Mouse (Mus musculus) gastrocnemius, postnatal 4 days (tissue): ENCODE results near the gene Rfc5. TPM values are rescaled to one million over a fixed set of nuclear protein-coding genes. Genes with fewer than 3 reads are reported as not detected.

Experiments used
- DNase-seq, 2 experiments: peaks; one replicate each; pipeline ENCODE4 v3.0.0; 2021 to 2022; ENCODE audit warnings: low spot score in 2 of 2, mixed read lengths in 2 of 2
- total RNA-seq, 2 experiments: library from RNA; stranded (reverse); gene quantifications; 2 replicates each; pipeline ENCODE4 v1.2.3; 2021

Rfc5 gene
- total RNA-seq, 2 experiments from 2014 or later, result 16.7 to 19.9 TPM

GRCm38 (mm10) chr5:117376331-117376761 lies 12.5 kb downstream of the Rfc5 start:
- no peak for DNase-seq

- DNase-seq, result no peak
These were observed 14.3 kb downstream of the Rfc5 start for GRCm38 (mm10) chr5:117374372-117375049.

- DNase-seq, result no peak
These were observed 15.4 kb downstream of the Rfc5 start for GRCm38 (mm10) chr5:117373418-117373817.

GRCm38 (mm10) chr5:117370592-117370991 lies 18.3 kb downstream of the Rfc5 start:
- no peak for DNase-seq

GRCm38 (mm10) chr5:117367206-117367605 lies 21.6 kb downstream of the Rfc5 start:
- no peak for DNase-seq

GRCm38 (mm10) chr5:117365904-117366561 lies 22.8 kb downstream of the Rfc5 start:
- no peak for DNase-seq

- DNase-seq, result no peak
These were observed 24.0 kb downstream of the Rfc5 start for GRCm38 (mm10) chr5:117364821-117365220.

GRCm38 (mm10) chr5:117363066-117363782 lies 25.6 kb downstream of the Rfc5 start:
- DNase-seq, result no peak

- DNase-seq, result no peak
These were observed 27.3 kb downstream of the Rfc5 start for GRCm38 (mm10) chr5:117361590-117361989.

- DNase-seq, result no peak
These were observed 28.0 kb downstream of the Rfc5 start for GRCm38 (mm10) chr5:117360631-117361541.

- no peak for DNase-seq
These were observed 28.7 kb downstream of the Rfc5 start for GRCm38 (mm10) chr5:117360228-117360515.

GRCm38 (mm10) chr5:117359497-117360227 lies 29.2 kb downstream of the Rfc5 start:
- no peak for DNase-seq

GRCm38 (mm10) chr5:117358725-117359124 lies 30.1 kb downstream of the Rfc5 start:
- peak; percentile 61 to 82 for DNase-seq

GRCm38 (mm10) chr5:117358248-117358630 lies 30.6 kb downstream of the Rfc5 start:
- no peak for DNase-seq

GRCm38 (mm10) chr5:117357478-117358247 lies 31.2 kb downstream of the Rfc5 start:
- peak; percentile 43 to 64 for DNase-seq

- DNase-seq, result peak; percentile 76 to 87
These were observed 31.7 kb downstream of the Rfc5 start, which contains the start of gene Wsb2 for GRCm38 (mm10) chr5:117357129-117357477. TSS of gene Wsb2 (plus strand) at chr5:117357304.

- peak; percentile 45 to 50 for DNase-seq
These were observed 32.3 kb downstream of the Rfc5 start for GRCm38 (mm10) chr5:117356365-117357128.

GRCm38 (mm10) chr5:117355648-117356303 lies 33.1 kb downstream of the Rfc5 start:
- DNase-seq, result no peak

GRCm38 (mm10) chr5:117354121-117354520 lies 34.7 kb downstream of the Rfc5 start:
- DNase-seq, result no peak
